Comparison of ENCODE assay signal across 18 mouse cellular contexts in genomic region chr6:47494562-47494961, GRCm38 (mm10). TPM values are rescaled to one million over a fixed set of nuclear protein-coding genes. Genes with fewer than 3 reads are reported as not detected.
DNase-seq lines count a peak whose midpoint lies in the region; TF ChIP-seq lines count a peak whose summit lies in the region.
"Had no signal": no experiment of that assay in that cellular context is flagged by ENCODE, and none has a peak within 500 bp of the region (broad histone marks: within the 10 kb centered on the region; RNA-seq: fewer than 3 reads in every experiment).

No protein-coding gene starts in this region.

- DNase-seq in heart, adult 11 months = peak; percentile 86
- no peak for DNase-seq in heart, adult 18-20 months
- DNase-seq in kidney, adult 2 months = peak; percentile 48
- DNase-seq in kidney, postnatal 25 days = peak; percentile 26 to 69
- no peak for DNase-seq in retina, embryonic 14.5 days (ENCODE audit: low spot score)
- no peak for DNase-seq in frontal cortex, postnatal 25 days (ENCODE audit: low spot score in 2 of 2)
- no peak for DNase-seq in adrenal gland, postnatal 36 days
- no peak for DNase-seq in left cerebral cortex, postnatal 25 days (ENCODE audit: low spot score in 2 of 2)
- DNase-seq: cerebellum, adult 8-10 months; gastrocnemius, postnatal 10 days; liver; lung, adult 2 months; lung, postnatal 36 days; retina, postnatal 1 day; thymus, adult 2 months had no signal

- intact Hi-C loops in left cerebral cortex, postnatal 25 days (cut with DNase I) = no loop called here

- no peaks in the 10 kb centered on the region for H3K27me3 ChIP-seq in kidney, adult 2 months (replicated peaks; ENCODE audit: control insufficient read depth, insufficient read depth, low read length)
- H3K27me3 ChIP-seq: embryonic facial prominence, embryonic 15.5 days had no signal

- 48% methylated on average over 4 of the region's 4 CpGs for WGBS in kidney, adult 2 months

- no peak for TF ChIP-seq POLR2A in kidney, adult 2 months (IDR thresholded peaks at IDR 0.05; ENCODE audit: low read depth, low read length)

- no peak overlapping the region for H3K4me3 ChIP-seq in kidney, adult 2 months (ENCODE audit: insufficient read depth, low read depth, low read length)
- H3K4me3 ChIP-seq: embryonic facial prominence, embryonic 15.5 days; forebrain, embryonic 10.5 days; midbrain, embryonic 10.5 days had no signal

- H3K27ac ChIP-seq in kidney, adult 2 months (ENCODE audit: insufficient read depth, low read depth, low read length) = no peak overlapping the region
- H3K27ac ChIP-seq: embryonic facial prominence, embryonic 15.5 days; forebrain, embryonic 10.5 days; midbrain, embryonic 10.5 days had no signal

- no peak for TF ChIP-seq CTCF in kidney, adult 2 months (conservative IDR thresholded peaks at IDR 0.05; ENCODE audit: insufficient read depth, insufficient read length, low read depth, low read length)

- H3K36me3 ChIP-seq in kidney, adult 2 months (ENCODE audit: control insufficient read depth, insufficient read depth, low read length) = no peaks in the 10 kb centered on the region
- H3K36me3 ChIP-seq: embryonic facial prominence, embryonic 15.5 days had no signal

- peaks cover 10% of the 10 kb centered on the region for H3K4me1 ChIP-seq in kidney, adult 2 months (ENCODE audit: control insufficient read depth, insufficient read depth, low read length)
- H3K4me1 ChIP-seq: embryonic facial prominence, embryonic 15.5 days; forebrain, embryonic 10.5 days; midbrain, embryonic 10.5 days had no signal

RNA-seq across cellular contexts. Expression of gene Cul1, which starts 41.4 kb away (rescaled TPM):
- total RNA-seq in heart, adult 18-20 months (2021) = 10 to 100 TPM; 58.4 to 60.2 TPM
- polyA plus RNA-seq in kidney, adult 2 months (2012; rRNA removed) = 23.2 and 28.5 TPM in 2 replicates
- total RNA-seq in adrenal gland, postnatal 36 days (2021) = 100 to 1,000 TPM; 102 to 106 TPM
- 100 to 1,000 TPM; 106 to 122 TPM for total RNA-seq in left cerebral cortex, postnatal 25 days (2021)

Comparison
In these comparisons a context has a peak if more than half of its experiments do, and no peak if none do; other contexts are left out.
1. DNase-seq: peak in heart, adult 11 months (single experiment), kidney, adult 2 months (single experiment) and kidney, postnatal 25 days (2 of 2); none in heart, adult 18-20 months (0 of 2), retina, embryonic 14.5 days (single experiment), frontal cortex, postnatal 25 days (0 of 2), adrenal gland, postnatal 36 days (0 of 2) and left cerebral cortex, postnatal 25 days (0 of 2).